Mouse (Mus musculus): ENCODE results near the gene Nol12. TPM values are rescaled to one million over a fixed set of nuclear protein-coding genes. Genes with fewer than 3 reads are reported as not detected.

Nol12 gene
- polyA plus RNA-seq, 1 experiment = 45.1 TPM

DNA sequence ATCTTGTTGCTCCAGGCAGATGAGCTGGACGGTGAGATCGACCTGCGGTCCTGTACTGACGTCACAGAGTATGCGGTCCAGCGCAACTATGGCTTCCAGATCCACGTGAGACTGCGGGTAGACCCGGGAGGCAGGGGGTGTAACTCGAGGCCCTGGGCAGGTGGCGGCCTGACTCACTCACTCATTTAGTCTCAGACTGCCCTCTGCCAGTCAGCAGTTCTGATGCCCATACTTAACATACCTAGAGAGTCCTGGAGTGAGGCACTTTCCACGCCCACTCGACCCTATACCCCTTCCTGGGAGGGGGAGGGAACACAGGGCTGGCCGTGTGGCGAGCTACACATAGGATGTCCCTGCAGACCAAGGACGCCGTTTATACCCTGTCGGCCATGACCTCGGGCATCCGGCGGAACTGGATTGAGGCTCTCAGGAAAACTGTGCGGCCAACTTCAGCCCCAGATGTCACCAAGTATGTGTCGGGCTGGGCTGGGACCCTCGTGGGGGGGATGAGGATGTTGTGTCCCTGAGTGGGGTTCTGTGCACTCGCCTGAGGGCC lies 56.3 kb downstream of the Nol12 start:
- Histone ChIP-seq H3K4me1 (ENCODE audit: control insufficient read depth, insufficient read depth, low read length) (no peaks in the 10 kb centered on the region), H3K4me3 (ENCODE audit: low read depth, low read length) (no peak overlapping the region), H3K27me3 (ENCODE audit: control insufficient read depth, insufficient read depth, low read length, poor library complexity, severe bottlenecking) (no peaks in the 10 kb centered on the region), H3K9me3 (replicated peaks; ENCODE audit: control insufficient read depth, insufficient read depth, low read length, poor library complexity, severe bottlenecking) (no peaks in the 10 kb centered on the region), H3K36me3 (ENCODE audit: control insufficient read depth, insufficient read depth, low read length, poor library complexity, severe bottlenecking) (peaks cover 6% of the 10 kb centered on the region; the same call in 1 of the 2 replicates), H3K9ac (ENCODE audit: low read depth, poor library complexity, severe bottlenecking) (no peak overlapping the region), H3K27ac (ENCODE audit: insufficient read depth, low read length) (no peak overlapping the region)
- TF ChIP-seq EP300 (IDR thresholded peaks at IDR 0.05; ENCODE audit: insufficient read depth, low read depth, low read length) (no peak), POLR2A (IDR thresholded peaks at IDR 0.05; ENCODE audit: insufficient read depth, low read length) (no peak), CTCF (IDR thresholded peaks at IDR 0.05; ENCODE audit: low read depth, low read length) (no peak)

GRCm38 (mm10) chr15:78992235-78992634 lies 57.5 kb downstream of the Nol12 start:
- Histone ChIP-seq H3K27me3 (ENCODE audit: control insufficient read depth, insufficient read depth, low read length, poor library complexity, severe bottlenecking) (no peaks in the 10 kb centered on the region), H3K9me3 (replicated peaks; ENCODE audit: control insufficient read depth, insufficient read depth, low read length, poor library complexity, severe bottlenecking) (no peaks in the 10 kb centered on the region), H3K4me3 (ENCODE audit: low read depth, low read length) (no peak overlapping the region), H3K27ac (ENCODE audit: insufficient read depth, low read length) (no peak overlapping the region), H3K4me1 (ENCODE audit: control insufficient read depth, insufficient read depth, low read length) (no peaks in the 10 kb centered on the region), H3K9ac (ENCODE audit: low read depth, poor library complexity, severe bottlenecking) (no peak overlapping the region), H3K36me3 (ENCODE audit: control insufficient read depth, insufficient read depth, low read length, poor library complexity, severe bottlenecking) (peaks cover 6% of the 10 kb centered on the region; the same call in 1 of the 2 replicates)
- no peak for TF ChIP-seq POLR2A (IDR thresholded peaks at IDR 0.05; ENCODE audit: insufficient read depth, low read length)
- TF ChIP-seq CTCF (IDR thresholded peaks at IDR 0.05; ENCODE audit: low read depth, low read length) = peak; percentile 50
- TF ChIP-seq EP300 (IDR thresholded peaks at IDR 0.05; ENCODE audit: insufficient read depth, low read depth, low read length) = no peak

- TF ChIP-seq CTCF (IDR thresholded peaks at IDR 0.05; ENCODE audit: low read depth, low read length) = no peak
- TF ChIP-seq EP300 (IDR thresholded peaks at IDR 0.05; ENCODE audit: insufficient read depth, low read depth, low read length) = no peak
- no peak for TF ChIP-seq POLR2A (IDR thresholded peaks at IDR 0.05; ENCODE audit: insufficient read depth, low read length)
- H3K4me1 ChIP-seq (ENCODE audit: control insufficient read depth, insufficient read depth, low read length) = peaks cover 1% of the 10 kb centered on the region
- no peak overlapping the region for H3K27ac ChIP-seq (ENCODE audit: insufficient read depth, low read length)
- no peaks in the 10 kb centered on the region for H3K27me3 ChIP-seq (ENCODE audit: control insufficient read depth, insufficient read depth, low read length, poor library complexity, severe bottlenecking)
- H3K4me3 ChIP-seq (ENCODE audit: low read depth, low read length) = no peak overlapping the region
- peaks cover 6% of the 10 kb centered on the region; the same call in 1 of the 2 replicates for H3K36me3 ChIP-seq (ENCODE audit: control insufficient read depth, insufficient read depth, low read length, poor library complexity, severe bottlenecking)
- no peaks in the 10 kb centered on the region for H3K9me3 ChIP-seq (replicated peaks; ENCODE audit: control insufficient read depth, insufficient read depth, low read length, poor library complexity, severe bottlenecking)
- H3K9ac ChIP-seq (ENCODE audit: low read depth, poor library complexity, severe bottlenecking) = no peak overlapping the region
Measured at GRCm38 (mm10) chr15:78992925-78993324, 58.2 kb downstream of the Nol12 start.

Other genes starting within 250 kb of the Nol12 start
- gene Elfn2, start 216.2 kb upstream of the Nol12 start, polyA plus RNA-seq (2011; ENCODE audit: insufficient read depth, insufficient read length, low read depth, missing spikeins) = 0.07 and 0.12 TPM in 2 replicates
- 4.4 and 5.2 TPM in 2 replicates for gene Mfng, start 161.5 kb upstream of the Nol12 start, polyA plus RNA-seq (2011; ENCODE audit: insufficient read depth, insufficient read length, low read depth, missing spikeins)
- 19.6 and 21.5 TPM in 2 replicates for gene Card10, start 131.9 kb upstream of the Nol12 start, polyA plus RNA-seq (2011; ENCODE audit: insufficient read depth, insufficient read length, low read depth, missing spikeins)
- 9.2 and 10.5 TPM in 2 replicates for gene Cdc42ep1, start 92.3 kb upstream of the Nol12 start, polyA plus RNA-seq (2011; ENCODE audit: insufficient read depth, insufficient read length, low read depth, missing spikeins)
- gene Lgals2, start 79.4 kb upstream of the Nol12 start, polyA plus RNA-seq (2011; ENCODE audit: insufficient read depth, insufficient read length, low read depth, missing spikeins) = 2.4 TPM in 1 of 2 replicates, not detected in the other
- gene Gga1, start 57.7 kb upstream of the Nol12 start, polyA plus RNA-seq (2011; ENCODE audit: insufficient read depth, insufficient read length, low read depth, missing spikeins) = 25.8 and 29.3 TPM in 2 replicates
- not detected in 2 replicates for gene Gm49510, start 35.3 kb upstream of the Nol12 start, polyA plus RNA-seq (2011; ENCODE audit: insufficient read depth, insufficient read length, low read depth, missing spikeins)
- 26.8 and 41.7 TPM in 2 replicates for gene Sh3bp1, start 35.2 kb upstream of the Nol12 start, polyA plus RNA-seq (2011; ENCODE audit: insufficient read depth, insufficient read length, low read depth, missing spikeins)
- 22.8 and 28.0 TPM in 2 replicates for gene Pdxp, start 21.0 kb upstream of the Nol12 start, polyA plus RNA-seq (2011; ENCODE audit: insufficient read depth, insufficient read length, low read depth, missing spikeins)
- gene Lgals1, start 8.2 kb upstream of the Nol12 start, polyA plus RNA-seq (2011; ENCODE audit: insufficient read depth, insufficient read length, low read depth, missing spikeins) = 225 and 232 TPM in 2 replicates
- gene Triobp, start 12.8 kb downstream of the Nol12 start, polyA plus RNA-seq (2011; ENCODE audit: insufficient read depth, insufficient read length, low read depth, missing spikeins) = 49.5 and 57.1 TPM in 2 replicates
- gene H1f0, start 93.5 kb downstream of the Nol12 start, polyA plus RNA-seq (2011; ENCODE audit: insufficient read depth, insufficient read length, low read depth, missing spikeins) = 59.8 TPM in 2 replicates
- gene Galr3, start 107.0 kb downstream of the Nol12 start, polyA plus RNA-seq (2011; ENCODE audit: insufficient read depth, insufficient read length, low read depth, missing spikeins) = not detected in 2 replicates
- 16.6 and 18.2 TPM in 2 replicates for gene Ankrd54, start 128.0 kb downstream of the Nol12 start, polyA plus RNA-seq (2011; ENCODE audit: insufficient read depth, insufficient read length, low read depth, missing spikeins)
- 598 and 608 TPM in 2 replicates for gene Eif3l, start 140.2 kb downstream of the Nol12 start, polyA plus RNA-seq (2011; ENCODE audit: insufficient read depth, insufficient read length, low read depth, missing spikeins)
- 12.4 and 13.4 TPM in 2 replicates for gene Micall1, start 174.0 kb downstream of the Nol12 start, polyA plus RNA-seq (2011; ENCODE audit: insufficient read depth, insufficient read length, low read depth, missing spikeins)
- gene Polr2f, start 206.1 kb downstream of the Nol12 start, polyA plus RNA-seq (2011; ENCODE audit: insufficient read depth, insufficient read length, low read depth, missing spikeins) = 162 and 166 TPM in 2 replicates
- 1.4 TPM in 2 replicates for gene 1700088E04Rik, start 206.3 kb downstream of the Nol12 start, polyA plus RNA-seq (2011; ENCODE audit: insufficient read depth, insufficient read length, low read depth, missing spikeins)
- gene Sox10, start 230.3 kb downstream of the Nol12 start, polyA plus RNA-seq (2011; ENCODE audit: insufficient read depth, insufficient read length, low read depth, missing spikeins) = 0.43 and 1.4 TPM in 2 replicates